Mouse (Mus musculus) midbrain, embryonic 14.5 days (tissue): Measurements from ENCODE around the gene 1700028P14Rik. TPM values are rescaled to one million over a fixed set of nuclear protein-coding genes. Genes with fewer than 3 reads are reported as not detected.

Experiments used
- ATAC-seq: fragments of 200-750 bp; cut with Nextera tagmentation; 2 replicates; pipeline ENCODE4 v1.8.0; 2017; ENCODE audit warnings: moderate number of reproducible peaks, moderate library complexity; ENCODE audit not compliant: low FRiP score, low TSS enrichment
- DNase-seq: peaks from one replicate; pipeline ENCODE4 v3.0.0-alpha.2; 2015
- H3K27ac ChIP-seq: fragments of 300-500 bp; sonication (generic); replicated peaks from 2 replicates; pipeline ENCODE4 v1.5.1; 2014; ENCODE audit warnings: mild to moderate bottlenecking, low read depth, low read length, moderate library complexity
- H3K27me3 ChIP-seq: fragments of 300-500 bp; sonication (generic); 2 replicates; pipeline ENCODE4 v1.6.1; 2014; ENCODE audit warnings: low read length, control low read depth, mixed read lengths; ENCODE audit not compliant: control insufficient read depth, insufficient read depth
- H3K36me3 ChIP-seq: fragments of 300-500 bp; sonication (generic); 2 replicates; pipeline ENCODE4 v1.6.1; 2014; ENCODE audit warnings: low read length, control low read depth; ENCODE audit not compliant: control insufficient read depth, insufficient read depth
- H3K4me1 ChIP-seq: fragments of 300-500 bp; sonication (generic); 2 replicates; pipeline ENCODE4 v1.6.1; 2014; ENCODE audit warnings: mild to moderate bottlenecking, antibody characterized with exemption, low read length, control low read depth; ENCODE audit not compliant: control insufficient read depth, insufficient read depth
- H3K4me2 ChIP-seq: fragments of 300-500 bp; sonication (generic); 2 replicates; pipeline ENCODE4 v1.6.1; 2014; ENCODE audit warnings: mild to moderate bottlenecking, low read length, moderate library complexity
- H3K4me3 ChIP-seq: fragments of 300-500 bp; sonication (generic); replicated peaks from 2 replicates; pipeline ENCODE4 v1.5.1; 2014; ENCODE audit warnings: low read depth, low read length
- H3K9ac ChIP-seq: fragments of 300-500 bp; sonication (generic); replicated peaks from 2 replicates; pipeline ENCODE4 v1.6.1; 2014; ENCODE audit warnings: mild to moderate bottlenecking, low read length, moderate library complexity
- H3K9me3 ChIP-seq: fragments of 300-500 bp; sonication (generic); 2 replicates; pipeline ENCODE4 v1.6.1; 2016; ENCODE audit warnings: low read length, control low read depth, mixed read lengths; ENCODE audit not compliant: control insufficient read depth
- whole genome bisulfite sequencing: fragments of 180-500 bp; shearing (Covaris S2); extraction: QIAGEN DNeasy Blood & Tissue Kit; methylation state at CpG from one replicate; pipeline ENCODE4 v1.1.7; 2014; 5-methylcytosine and 5-hydroxymethylcytosine counted together
- polyA plus RNA-seq: library from polyadenylated mRNA; unstranded; fragments of >200 nt; fragmentation: Nextera tagmentation; extraction: Ambion mirVana; gene quantifications from 2 replicates; pipeline ENCODE4 v1.2.1, GENCODE M21; 2014

1700028P14Rik gene
- polyA plus RNA-seq, 1 experiment from 2014 or later: 0.67 TPM

DNA sequence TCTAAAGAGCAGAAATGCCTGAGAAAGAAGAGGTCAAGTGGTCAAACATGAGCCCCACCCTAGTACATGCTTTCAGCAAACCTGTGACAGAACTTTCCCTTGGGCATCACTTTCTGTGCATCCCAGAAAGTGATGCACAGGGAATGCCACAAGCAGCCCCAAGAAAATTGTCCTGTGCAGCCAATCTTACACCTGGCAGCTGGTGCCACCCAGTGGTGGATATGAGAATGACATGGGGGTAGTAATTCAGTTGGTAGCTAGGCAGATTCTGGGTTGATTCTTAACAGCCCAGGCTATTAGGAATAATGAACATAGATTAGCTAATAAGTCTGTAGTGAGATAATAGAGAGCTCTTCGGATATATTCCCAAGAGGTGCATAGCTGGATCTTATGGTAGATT is 128.9 kb downstream of the 1700028P14Rik start:
- Histone ChIP-seq H3K36me3 (no peaks in the 10 kb centered on the region), H3K27me3 (no peaks in the 10 kb centered on the region), H3K27ac (no peak overlapping the region), H3K9me3 (0 out of 2 replicates have a peak, but pooled peaks cover 6% of the 10 kb centered on the region), H3K4me3 (no peak overlapping the region), H3K9ac (no peak overlapping the region), H3K4me2 (no peak overlapping the region), H3K4me1 (no peaks in the 10 kb centered on the region)
- WGBS: 14% methylated on average over 1 of the region's 1 CpGs
- DNase-seq (peak; percentile 80), ATAC-seq (no peak; the same call in 1 of the 2 replicates)

GRCm38 (mm10) chr19:23521831-23522230 is 130.8 kb downstream of the 1700028P14Rik start:
- Histone ChIP-seq H3K4me3 (no peak overlapping the region), H3K27ac (no peak overlapping the region), H3K9ac (no peak overlapping the region), H3K4me2 (no peak overlapping the region), H3K27me3 (no peaks in the 10 kb centered on the region), H3K4me1 (no peaks in the 10 kb centered on the region), H3K36me3 (no peaks in the 10 kb centered on the region), H3K9me3 (0 out of 2 replicates have a peak, but pooled peaks cover 6% of the 10 kb centered on the region)
- WGBS: 89% methylated on average over 4 of the region's 4 CpGs
- ATAC-seq (no peak), DNase-seq (no peak)

GRCm38 (mm10) chr19:23521071-23521470 is 131.5 kb downstream of the 1700028P14Rik start:
- no peak for ATAC-seq
- H3K9me3 ChIP-seq: no peaks in the 10 kb centered on the region
- H3K4me3 ChIP-seq: no peak overlapping the region
- no peak overlapping the region for H3K27ac ChIP-seq
- H3K36me3 ChIP-seq: no peaks in the 10 kb centered on the region
- no peak for DNase-seq
- H3K27me3 ChIP-seq: no peaks in the 10 kb centered on the region
- WGBS: 88% methylated on average over 8 of the region's 8 CpGs
- H3K4me2 ChIP-seq: no peak overlapping the region
- no peaks in the 10 kb centered on the region for H3K4me1 ChIP-seq
- no peak overlapping the region for H3K9ac ChIP-seq

- no peaks in the 10 kb centered on the region for H3K27me3 ChIP-seq
- H3K4me1 ChIP-seq: no peaks in the 10 kb centered on the region
- H3K36me3 ChIP-seq: no peaks in the 10 kb centered on the region
- DNase-seq (no peak), ATAC-seq (no peak)
- no peak overlapping the region for H3K4me3 ChIP-seq
- 88% methylated on average over 5 of the region's 5 CpGs for WGBS
- H3K9ac ChIP-seq: no peak overlapping the region
- H3K4me2 ChIP-seq: no peak overlapping the region
- no peaks in the 10 kb centered on the region for H3K9me3 ChIP-seq
- H3K27ac ChIP-seq: no peak overlapping the region
Observed at GRCm38 (mm10) chr19:23520629-23521028, 132.0 kb downstream of the 1700028P14Rik start.

GRCm38 (mm10) chr19:23518477-23518876 is 134.1 kb downstream of the 1700028P14Rik start:
- Histone ChIP-seq H3K36me3 (no peaks in the 10 kb centered on the region), H3K27me3 (no peaks in the 10 kb centered on the region)
- no peak for DNase-seq

DNA sequence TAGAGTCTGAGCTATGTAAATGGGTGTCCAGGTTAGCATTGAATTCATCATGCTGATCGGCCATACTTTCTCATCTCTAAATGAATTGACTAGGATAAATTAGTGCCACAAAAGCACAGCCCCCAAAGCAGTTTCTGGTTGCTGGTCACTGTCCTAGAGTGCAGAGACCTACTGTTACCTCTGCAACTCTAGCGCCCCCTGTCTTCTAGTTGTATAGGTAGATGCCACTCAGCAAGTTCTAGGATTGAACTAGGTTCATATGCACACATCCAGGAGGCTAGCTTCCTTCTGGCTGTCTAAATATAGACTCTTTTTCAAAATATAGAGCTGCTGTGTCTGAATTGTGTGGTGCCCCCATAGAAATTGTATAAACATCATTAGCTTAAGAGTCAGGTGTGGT is 141.3 kb downstream of the 1700028P14Rik start:
- Histone ChIP-seq H3K27me3 (no peaks in the 10 kb centered on the region), H3K9me3 (no peaks in the 10 kb centered on the region), H3K4me2 (no peak overlapping the region), H3K9ac (no peak overlapping the region), H3K27ac (no peak overlapping the region), H3K4me3 (no peak overlapping the region), H3K36me3 (no peaks in the 10 kb centered on the region), H3K4me1 (peaks cover 18% of the 10 kb centered on the region)
- no peak for DNase-seq
- ATAC-seq: no peak
- 57% methylated on average over 2 of the region's 2 CpGs for WGBS

More at GRCm38 (mm10) chr19:23518477-23518876, 134.1 kb downstream of the 1700028P14Rik start:
- Histone ChIP-seq H3K4me1 (no peaks in the 10 kb centered on the region), H3K4me2 (no peak overlapping the region), H3K27ac (no peak overlapping the region), H3K4me3 (no peak overlapping the region), H3K9ac (no peak overlapping the region), H3K9me3 (no peaks in the 10 kb centered on the region)
- 89% methylated on average over 5 of the region's 5 CpGs for WGBS
- no peak for ATAC-seq

Other genes starting within 250 kb of the 1700028P14Rik start
- gene Mamdc2, start 204.4 kb downstream of the 1700028P14Rik start, polyA plus RNA-seq: 1.1 and 1.5 TPM in 2 replicates
- 10.5 and 15.3 TPM in 2 replicates for gene Ptar1, start 34.6 kb upstream of the 1700028P14Rik start, polyA plus RNA-seq
- gene Apba1, start 106.1 kb upstream of the 1700028P14Rik start, polyA plus RNA-seq: 10.9 and 14.1 TPM in 2 replicates